Mouse (Mus musculus) right cerebral cortex, postnatal 10 days (tissue): ENCODE results near the gene Pheta2.
"Not testable (repeated sequence)": the region's sequence is repeated elsewhere in the genome, so short reads cannot be mapped to it uniquely, and the experiment has no call there.

Experiments used
- DNase-seq, 2 experiments: peaks; one replicate each; pipeline ENCODE4 v3.0.0; 2021; ENCODE audit warnings: low spot score in 2 of 2

The Pheta2 gene

GRCm38 (mm10) chr15:82343368-82344287, 4.9 kb downstream of the Pheta2 start:
- peak in 1 of 2 experiments; percentile 40 for DNase-seq

GRCm38 (mm10) chr15:82344971-82345370, 6.2 kb downstream of the Pheta2 start:
- DNase-seq, result peak in 1 of 2 experiments; percentile 33

- peak; percentile 98 for DNase-seq
Observed at GRCm38 (mm10) chr15:82345820-82346470, 7.2 kb downstream of the Pheta2 start.

- peak in 1 of 2 experiments; percentile 38 for DNase-seq
Observed at GRCm38 (mm10) chr15:82346580-82347302, 8.0 kb downstream of the Pheta2 start.

- DNase-seq, result peak in 1 of 2 experiments; percentile 32
Observed at GRCm38 (mm10) chr15:82347303-82347676, 8.5 kb downstream of the Pheta2 start.

- peak in 1 of 2 experiments; percentile 26 for DNase-seq
Observed at GRCm38 (mm10) chr15:82347852-82348251, 9.1 kb downstream of the Pheta2 start.

GRCm38 (mm10) chr15:82348258-82348998, 9.7 kb downstream of the Pheta2 start:
- no peak for DNase-seq

- no peak for DNase-seq
Observed at GRCm38 (mm10) chr15:82348999-82349341, 10.2 kb downstream of the Pheta2 start.

GRCm38 (mm10) chr15:82350349-82350748, 11.6 kb downstream of the Pheta2 start:
- peak in 1 of 2 experiments; percentile 24 for DNase-seq

GRCm38 (mm10) chr15:82351480-82351879, 12.7 kb downstream of the Pheta2 start:
- DNase-seq, result no peak

GRCm38 (mm10) chr15:82353078-82353744, 14.5 kb downstream of the Pheta2 start:
- DNase-seq, result peak in 1 of 2 experiments; percentile 31

GRCm38 (mm10) chr15:82353745-82354113, 15.0 kb downstream of the Pheta2 start:
- DNase-seq, result no peak

GRCm38 (mm10) chr15:82354126-82354945, 15.6 kb downstream of the Pheta2 start, which contains the start of gene Ndufa6:
Gene Ndufa6 (minus strand): TSS chr15:82354322.
- DNase-seq, result peak; percentile 99

- no peak for DNase-seq
Observed at GRCm38 (mm10) chr15:82358431-82359260, 19.9 kb downstream of the Pheta2 start.

- DNase-seq, result peak in 1 of 2 experiments; percentile 32
Observed at GRCm38 (mm10) chr15:82361459-82362018, 22.8 kb downstream of the Pheta2 start.

GRCm38 (mm10) chr15:82362234-82362633, 23.5 kb downstream of the Pheta2 start:
- DNase-seq, result no peak

GRCm38 (mm10) chr15:82363801-82364200, 25.1 kb downstream of the Pheta2 start:
- DNase-seq, result not testable (repeated sequence)

GRCm38 (mm10) chr15:82364561-82364960, 25.8 kb downstream of the Pheta2 start:
- not testable (repeated sequence) for DNase-seq

GRCm38 (mm10) chr15:82368146-82368545, 29.4 kb downstream of the Pheta2 start:
- no peak for DNase-seq
